Mouse (Mus musculus): ENCODE data around the gene Rassf5. TPM values are rescaled to one million over a fixed set of nuclear protein-coding genes. Genes with fewer than 3 reads are reported as not detected.

Rassf5 gene
- polyA plus RNA-seq, 2 experiments, result 3.1 to 3.2 TPM

DNA sequence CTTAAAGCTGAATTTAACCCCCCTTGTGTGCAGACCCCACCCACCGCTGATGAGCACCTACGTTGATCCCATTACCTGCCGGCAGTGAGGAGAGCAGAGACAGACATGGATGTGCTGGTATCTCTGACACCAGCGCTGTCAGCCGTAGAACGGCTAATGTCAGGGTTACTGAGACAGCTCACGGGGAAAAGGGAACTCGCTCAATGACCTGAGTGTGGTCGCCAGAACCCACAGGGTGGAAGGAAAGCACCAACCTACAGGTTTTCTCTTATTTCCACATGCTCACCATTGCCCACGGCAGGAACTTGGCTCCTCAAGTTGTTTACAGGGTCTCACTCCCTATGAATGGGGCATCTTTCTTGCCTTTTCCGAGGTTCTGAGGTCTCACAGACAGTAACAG is 26.1 kb downstream of the Rassf5 start:
- no peaks in the 10 kb centered on the region for H3K4me1 ChIP-seq (ENCODE audit: control insufficient read depth, insufficient read depth, low read length)
- H3K4me3 ChIP-seq (replicated peaks; ENCODE audit: low read length), result no peak overlapping the region
- TF ChIP-seq POLR2A (IDR thresholded peaks at IDR 0.05; ENCODE audit: borderline replicate concordance, extremely low read depth, insufficient read depth, insufficient read length), result no peak
- no peak overlapping the region for H3K9ac ChIP-seq (ENCODE audit: low read depth, low read length, severe bottlenecking)
- no peak overlapping the region for H3K4me2 ChIP-seq (replicated peaks; ENCODE audit: low read depth, low read length, severe bottlenecking)
- no peaks in the 10 kb centered on the region for H3K9me3 ChIP-seq (ENCODE audit: control insufficient read depth, low read length)
- no peak overlapping the region for H3K27ac ChIP-seq (replicated peaks; ENCODE audit: low read depth, low read length)
- H3K27me3 ChIP-seq (ENCODE audit: control insufficient read depth, insufficient read depth, low read length), result no peaks in the 10 kb centered on the region
- ATAC-seq (ENCODE audit: low FRiP score, low read depth) (no peak), DNase-seq (ENCODE audit: low spot score) (no peak)
- 89% methylated on average over 11 of the region's 11 CpGs for WGBS
- H3K36me3 ChIP-seq (ENCODE audit: control insufficient read depth, insufficient read depth, low read length), result no peaks in the 10 kb centered on the region

DNA sequence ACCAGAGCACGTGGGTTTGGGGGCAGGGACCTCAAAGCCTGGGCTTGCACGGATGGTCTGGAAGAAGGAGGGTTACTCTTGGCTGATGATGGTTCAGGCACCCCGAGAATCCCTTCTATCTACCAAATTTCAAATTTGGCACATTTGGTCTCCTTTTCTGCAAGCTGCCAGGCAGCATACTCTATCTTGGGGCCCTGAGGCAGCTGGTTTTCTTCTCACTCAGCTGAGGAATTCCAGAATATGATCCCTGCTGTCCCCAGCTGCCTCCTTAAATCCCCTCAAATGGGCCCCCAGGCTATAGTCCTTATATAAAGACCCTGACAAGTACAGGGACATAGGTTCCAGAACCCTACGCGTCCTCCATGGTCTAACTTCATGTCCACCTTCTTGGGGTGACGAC is 31.7 kb downstream of the Rassf5 start:
- DNase-seq (ENCODE audit: low spot score), result peak; percentile 20
- ATAC-seq (ENCODE audit: low FRiP score, low read depth), result no peak
- TF ChIP-seq POLR2A (IDR thresholded peaks at IDR 0.05; ENCODE audit: borderline replicate concordance, extremely low read depth, insufficient read depth, insufficient read length), result no peak
- 52% methylated on average over 6 of the region's 6 CpGs for WGBS
- no peak overlapping the region for H3K27ac ChIP-seq (replicated peaks; ENCODE audit: low read depth, low read length)
- no peaks in the 10 kb centered on the region for H3K9me3 ChIP-seq (ENCODE audit: control insufficient read depth, low read length)
- H3K4me2 ChIP-seq (replicated peaks; ENCODE audit: low read depth, low read length, severe bottlenecking), result no peak overlapping the region
- no peaks in the 10 kb centered on the region for H3K27me3 ChIP-seq (ENCODE audit: control insufficient read depth, insufficient read depth, low read length)
- H3K4me3 ChIP-seq (replicated peaks; ENCODE audit: low read length), result no peak overlapping the region
- H3K4me1 ChIP-seq (ENCODE audit: control insufficient read depth, insufficient read depth, low read length), result peaks cover 7% of the 10 kb centered on the region
- H3K9ac ChIP-seq (ENCODE audit: low read depth, low read length, severe bottlenecking), result no peak overlapping the region
- no peaks in the 10 kb centered on the region for H3K36me3 ChIP-seq (ENCODE audit: control insufficient read depth, insufficient read depth, low read length)

DNA sequence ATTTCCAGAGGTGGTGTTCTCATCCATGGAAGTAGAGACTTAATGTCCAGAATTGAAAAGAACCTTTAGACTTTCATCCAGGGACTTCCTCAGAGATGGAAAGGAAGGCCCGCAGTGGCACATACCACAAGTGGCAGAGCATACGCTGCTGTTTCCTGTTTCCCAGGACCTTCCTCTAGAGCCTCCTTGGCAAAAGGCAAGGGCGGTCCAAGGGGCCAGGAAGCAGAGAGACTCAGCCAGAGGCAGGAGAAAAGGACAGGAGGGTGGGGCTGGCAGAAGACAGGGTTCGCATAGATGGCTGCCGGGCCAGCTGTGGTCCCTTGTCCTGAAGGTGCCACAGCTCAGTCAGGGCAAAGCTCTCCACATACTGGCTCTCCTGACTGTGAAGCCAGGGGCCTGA is 32.1 kb downstream of the Rassf5 start:
- ATAC-seq (ENCODE audit: low FRiP score, low read depth), result no peak
- WGBS, result 53% methylated on average over 5 of the region's 5 CpGs

DNA sequence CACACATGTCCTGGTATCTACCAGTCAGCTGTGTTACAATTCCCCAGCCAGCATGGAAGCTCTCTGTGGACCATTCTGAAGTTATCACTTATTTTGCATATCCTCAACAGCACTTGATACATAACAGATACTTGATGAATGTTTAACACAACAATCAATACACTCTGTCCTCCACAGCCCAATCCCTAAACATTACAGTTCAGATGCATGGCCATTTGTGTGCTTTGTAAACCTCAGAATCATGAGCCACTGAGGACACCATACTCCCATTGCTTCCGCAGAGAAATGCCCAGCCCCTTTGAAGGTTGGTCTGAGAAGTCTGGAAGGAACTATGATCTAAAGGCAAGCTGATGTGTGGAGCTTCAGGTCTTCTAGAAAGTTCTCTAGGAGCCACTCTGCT is 33.4 kb downstream of the Rassf5 start:
- H3K27ac ChIP-seq (replicated peaks; ENCODE audit: low read depth, low read length), result no peak overlapping the region
- no peaks in the 10 kb centered on the region for H3K27me3 ChIP-seq (ENCODE audit: control insufficient read depth, insufficient read depth, low read length)
- no peaks in the 10 kb centered on the region for H3K9me3 ChIP-seq (ENCODE audit: control insufficient read depth, low read length)
- 86% methylated on average over 1 of the region's 1 CpGs for WGBS
- H3K36me3 ChIP-seq (ENCODE audit: control insufficient read depth, insufficient read depth, low read length), result no peaks in the 10 kb centered on the region
- no peak overlapping the region for H3K4me2 ChIP-seq (replicated peaks; ENCODE audit: low read depth, low read length, severe bottlenecking)
- peaks cover 7% of the 10 kb centered on the region for H3K4me1 ChIP-seq (ENCODE audit: control insufficient read depth, insufficient read depth, low read length)
- H3K9ac ChIP-seq (ENCODE audit: low read depth, low read length, severe bottlenecking), result no peak overlapping the region
- no peak for TF ChIP-seq POLR2A (IDR thresholded peaks at IDR 0.05; ENCODE audit: borderline replicate concordance, extremely low read depth, insufficient read depth, insufficient read length)
- ATAC-seq (ENCODE audit: low FRiP score, low read depth) (no peak), DNase-seq (ENCODE audit: low spot score) (no peak)
- no peak overlapping the region for H3K4me3 ChIP-seq (replicated peaks; ENCODE audit: low read length)

More for the DNA sequence above, 32.1 kb downstream of the Rassf5 start:
- no peak for DNase-seq (ENCODE audit: low spot score)
- no peak overlapping the region for H3K27ac ChIP-seq (replicated peaks; ENCODE audit: low read depth, low read length)
- no peak overlapping the region for H3K4me3 ChIP-seq (replicated peaks; ENCODE audit: low read length)
- no peak overlapping the region for H3K4me2 ChIP-seq (replicated peaks; ENCODE audit: low read depth, low read length, severe bottlenecking)
- H3K27me3 ChIP-seq (ENCODE audit: control insufficient read depth, insufficient read depth, low read length), result no peaks in the 10 kb centered on the region
- H3K4me1 ChIP-seq (ENCODE audit: control insufficient read depth, insufficient read depth, low read length), result peaks cover 7% of the 10 kb centered on the region
- H3K9me3 ChIP-seq (ENCODE audit: control insufficient read depth, low read length), result no peaks in the 10 kb centered on the region
- H3K9ac ChIP-seq (ENCODE audit: low read depth, low read length, severe bottlenecking), result no peak overlapping the region
- H3K36me3 ChIP-seq (ENCODE audit: control insufficient read depth, insufficient read depth, low read length), result no peaks in the 10 kb centered on the region
- no peak for TF ChIP-seq POLR2A (IDR thresholded peaks at IDR 0.05; ENCODE audit: borderline replicate concordance, extremely low read depth, insufficient read depth, insufficient read length)

DNA sequence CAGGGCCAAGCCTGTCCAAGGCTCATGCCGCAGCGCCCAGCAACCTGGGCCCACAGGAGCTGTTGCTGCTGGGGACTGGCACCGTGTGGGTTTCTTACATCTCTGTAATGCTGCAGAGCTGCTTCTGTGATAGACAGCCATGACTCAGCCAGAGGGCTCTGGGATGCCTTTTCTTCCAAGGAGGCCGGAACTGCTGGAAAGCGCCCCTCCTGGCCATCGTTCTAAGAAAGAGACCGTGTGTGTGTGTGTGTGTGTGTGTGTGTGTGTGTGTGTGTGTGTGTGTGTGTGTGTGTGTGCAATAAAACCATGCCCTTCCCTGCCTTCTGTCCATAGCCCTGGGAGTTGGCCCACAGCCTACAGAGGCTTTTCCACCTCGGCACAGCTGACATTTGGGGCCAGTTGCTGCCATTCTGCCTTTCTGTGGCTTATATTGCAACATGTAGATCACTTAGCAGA is 35.1 kb downstream of the Rassf5 start:
- ATAC-seq (ENCODE audit: low FRiP score, low read depth), result no peak
- Histone ChIP-seq H3K4me2 (replicated peaks; ENCODE audit: low read depth, low read length, severe bottlenecking) (no peak overlapping the region), H3K27ac (replicated peaks; ENCODE audit: low read depth, low read length) (no peak overlapping the region), H3K4me1 (ENCODE audit: control insufficient read depth, insufficient read depth, low read length) (peaks cover 7% of the 10 kb centered on the region), H3K27me3 (ENCODE audit: control insufficient read depth, insufficient read depth, low read length) (no peaks in the 10 kb centered on the region), H3K4me3 (replicated peaks; ENCODE audit: low read length) (no peak overlapping the region), H3K9ac (ENCODE audit: low read depth, low read length, severe bottlenecking) (no peak overlapping the region; the same call in 1 of the 2 replicates), H3K36me3 (ENCODE audit: control insufficient read depth, insufficient read depth, low read length) (no peaks in the 10 kb centered on the region), H3K9me3 (ENCODE audit: control insufficient read depth, low read length) (no peaks in the 10 kb centered on the region)
- peak; percentile 13 for DNase-seq (ENCODE audit: low spot score)
- TF ChIP-seq POLR2A (IDR thresholded peaks at IDR 0.05; ENCODE audit: borderline replicate concordance, extremely low read depth, insufficient read depth, insufficient read length), result no peak
- WGBS, result 70% methylated on average over 8 of the region's 8 CpGs

DNA sequence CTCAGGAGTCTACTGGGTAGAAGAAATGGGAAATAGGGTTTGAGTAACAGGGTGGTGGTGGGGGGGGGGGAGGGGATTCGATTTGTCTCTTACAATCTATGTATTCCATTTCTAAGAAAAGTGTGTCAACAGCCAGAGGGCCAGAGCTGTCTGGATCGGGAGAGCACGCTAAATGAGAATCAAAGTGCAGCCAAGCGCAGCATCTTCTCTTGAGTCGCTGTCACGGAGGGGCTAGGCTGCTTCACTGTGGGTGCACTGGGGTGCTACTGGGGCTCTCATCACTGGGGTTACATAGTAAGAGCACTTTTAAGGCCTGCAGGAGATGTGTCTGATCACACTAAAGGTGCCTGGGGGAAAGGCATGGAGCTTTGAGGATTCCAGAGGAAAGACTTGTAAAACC is 36.3 kb downstream of the Rassf5 start:
- H3K4me3 ChIP-seq (replicated peaks; ENCODE audit: low read length), result no peak overlapping the region
- 91% methylated on average over 6 of the region's 6 CpGs for WGBS
- H3K4me1 ChIP-seq (ENCODE audit: control insufficient read depth, insufficient read depth, low read length), result peaks cover 7% of the 10 kb centered on the region
- DNase-seq (ENCODE audit: low spot score) (no peak), ATAC-seq (ENCODE audit: low FRiP score, low read depth) (no peak)
- no peaks in the 10 kb centered on the region for H3K36me3 ChIP-seq (ENCODE audit: control insufficient read depth, insufficient read depth, low read length)
- no peaks in the 10 kb centered on the region for H3K27me3 ChIP-seq (ENCODE audit: control insufficient read depth, insufficient read depth, low read length)
- H3K27ac ChIP-seq (replicated peaks; ENCODE audit: low read depth, low read length), result no peak overlapping the region
- no peaks in the 10 kb centered on the region for H3K9me3 ChIP-seq (ENCODE audit: control insufficient read depth, low read length)
- TF ChIP-seq POLR2A (IDR thresholded peaks at IDR 0.05; ENCODE audit: borderline replicate concordance, extremely low read depth, insufficient read depth, insufficient read length), result no peak
- no peak overlapping the region for H3K9ac ChIP-seq (ENCODE audit: low read depth, low read length, severe bottlenecking)
- no peak overlapping the region for H3K4me2 ChIP-seq (replicated peaks; ENCODE audit: low read depth, low read length, severe bottlenecking)

Measured in limb, embryonic 14.5 days (tissue).